Mouse (Mus musculus) spleen, postnatal 4 days (tissue): Measurements from ENCODE around the gene Aspscr1.

Experiments used
- DNase-seq, 2 experiments: peaks; one replicate each; pipeline ENCODE4 v3.0.0; 2022; ENCODE audit warnings: low spot score in 2 of 2

The Aspscr1 gene

GRCm38 (mm10) chr11:120683536-120683935, 10.8 kb downstream of the Aspscr1 start:
- no peak for DNase-seq

DNA sequence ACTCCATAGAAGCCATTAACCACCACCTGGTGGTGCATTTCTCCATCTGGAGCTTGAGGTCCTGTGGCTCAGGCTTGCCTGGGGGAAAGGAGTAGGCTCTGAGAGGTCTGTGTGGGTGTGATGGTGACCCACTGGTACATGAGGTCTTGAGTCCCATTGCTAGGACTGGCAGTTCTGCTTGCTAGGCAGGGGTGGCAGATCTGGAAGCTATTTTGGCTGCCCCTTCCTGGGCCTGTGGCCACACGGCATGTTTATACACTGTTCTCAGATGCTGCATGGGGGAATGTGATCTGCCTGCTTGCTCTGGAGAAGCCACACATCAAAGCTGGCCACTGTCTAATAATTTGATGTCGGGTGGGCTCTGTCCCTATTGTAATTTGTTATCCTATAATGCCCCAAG, 11.3 kb downstream of the Aspscr1 start:
- no peak for DNase-seq

DNA sequence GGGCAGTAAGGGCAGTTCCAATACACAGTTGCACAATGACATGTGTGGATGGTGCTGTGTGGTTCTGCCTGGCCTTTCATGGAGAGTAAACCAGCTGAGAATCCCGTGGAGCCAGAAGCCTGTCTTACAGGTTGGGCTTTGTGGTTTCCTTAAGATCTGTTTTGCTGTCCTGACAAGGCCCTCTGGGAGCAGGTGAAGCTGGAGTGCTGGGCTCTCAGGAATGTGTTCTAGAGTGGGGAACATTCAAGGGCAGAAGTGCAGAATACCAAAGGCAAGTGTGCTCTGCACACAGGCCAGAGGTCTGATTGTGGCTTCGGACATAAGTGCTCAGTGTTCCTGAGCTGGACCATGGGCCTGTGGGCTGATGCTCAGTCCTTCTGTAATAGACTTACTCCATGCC, 11.9 kb downstream of the Aspscr1 start:
- no peak for DNase-seq

GRCm38 (mm10) chr11:120686650-120687272, 14.0 kb downstream of the Aspscr1 start:
- no peak for DNase-seq

DNA sequence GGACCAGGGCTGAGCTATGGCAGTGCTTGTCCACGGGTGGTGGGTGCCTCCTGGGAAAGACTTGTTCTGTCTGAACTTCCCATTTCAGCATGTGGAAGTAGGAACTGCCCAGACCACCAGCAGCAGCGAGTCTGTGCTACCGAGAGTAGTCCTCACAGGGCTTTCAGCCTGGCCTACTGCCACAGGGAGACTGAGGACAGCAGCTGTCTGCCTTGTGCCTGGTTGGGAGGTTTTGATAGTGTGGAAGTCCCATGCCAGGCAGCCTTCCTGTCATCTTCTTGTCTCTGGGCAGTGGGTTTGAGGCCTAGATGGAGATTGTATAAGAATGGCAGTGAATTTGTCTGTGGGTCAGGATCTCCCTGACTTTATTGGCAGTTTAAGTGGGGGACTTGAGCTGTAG, 16.6 kb downstream of the Aspscr1 start:
- no peak for DNase-seq

GRCm38 (mm10) chr11:120692471-120693011, 19.8 kb downstream of the Aspscr1 start:
- DNase-seq, result no peak

- DNase-seq, result no peak
Observed at GRCm38 (mm10) chr11:120693461-120693860, 20.7 kb downstream of the Aspscr1 start.

DNA sequence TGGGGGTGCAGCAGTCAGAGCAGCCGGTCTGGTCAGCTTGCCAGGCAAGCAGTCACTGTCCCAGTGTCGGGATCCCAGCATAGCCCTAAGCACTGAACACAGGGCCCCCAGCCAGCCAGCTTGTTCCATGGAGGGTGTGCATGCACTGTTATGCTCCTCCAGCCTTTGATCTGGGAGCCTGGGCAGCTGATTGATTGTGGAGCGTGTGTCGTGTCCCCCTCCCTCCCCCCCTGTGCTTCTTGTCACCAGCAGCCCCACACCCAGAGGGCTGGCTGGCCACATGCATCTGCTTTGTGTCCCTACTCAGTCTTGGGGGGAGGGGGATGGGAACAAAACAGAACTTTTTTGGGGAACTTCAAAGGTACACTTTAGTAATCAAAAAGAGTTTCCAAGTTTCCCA, 22.4 kb downstream of the Aspscr1 start:
- no peak for DNase-seq

GRCm38 (mm10) chr11:120695641-120696040, 22.9 kb downstream of the Aspscr1 start:
- DNase-seq, result no peak

DNA sequence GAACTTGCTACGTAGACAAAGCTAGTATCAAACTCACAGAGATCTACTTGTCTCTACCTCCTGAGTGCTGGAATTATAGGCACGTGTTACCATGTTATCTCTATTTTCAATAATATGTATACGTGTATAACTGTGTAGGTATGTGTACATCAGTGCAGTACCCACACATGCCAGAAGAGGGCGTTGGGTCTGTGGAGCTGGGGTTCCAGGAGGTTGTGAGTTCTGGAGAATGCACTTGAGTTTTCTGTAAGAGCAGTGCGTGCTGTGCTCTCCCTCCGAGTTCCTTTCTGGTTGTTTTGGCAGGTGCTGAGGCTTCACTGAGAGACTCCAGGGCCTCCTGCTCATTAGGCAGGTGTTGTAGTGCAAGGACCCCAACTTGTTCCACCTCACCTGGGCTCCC, 23.8 kb downstream of the Aspscr1 start:
- no peak for DNase-seq

- no peak for DNase-seq
Observed at GRCm38 (mm10) chr11:120697741-120698140, 25.0 kb downstream of the Aspscr1 start.

GRCm38 (mm10) chr11:120703696-120704454, 31.1 kb downstream of the Aspscr1 start:
- no peak for DNase-seq

DNA sequence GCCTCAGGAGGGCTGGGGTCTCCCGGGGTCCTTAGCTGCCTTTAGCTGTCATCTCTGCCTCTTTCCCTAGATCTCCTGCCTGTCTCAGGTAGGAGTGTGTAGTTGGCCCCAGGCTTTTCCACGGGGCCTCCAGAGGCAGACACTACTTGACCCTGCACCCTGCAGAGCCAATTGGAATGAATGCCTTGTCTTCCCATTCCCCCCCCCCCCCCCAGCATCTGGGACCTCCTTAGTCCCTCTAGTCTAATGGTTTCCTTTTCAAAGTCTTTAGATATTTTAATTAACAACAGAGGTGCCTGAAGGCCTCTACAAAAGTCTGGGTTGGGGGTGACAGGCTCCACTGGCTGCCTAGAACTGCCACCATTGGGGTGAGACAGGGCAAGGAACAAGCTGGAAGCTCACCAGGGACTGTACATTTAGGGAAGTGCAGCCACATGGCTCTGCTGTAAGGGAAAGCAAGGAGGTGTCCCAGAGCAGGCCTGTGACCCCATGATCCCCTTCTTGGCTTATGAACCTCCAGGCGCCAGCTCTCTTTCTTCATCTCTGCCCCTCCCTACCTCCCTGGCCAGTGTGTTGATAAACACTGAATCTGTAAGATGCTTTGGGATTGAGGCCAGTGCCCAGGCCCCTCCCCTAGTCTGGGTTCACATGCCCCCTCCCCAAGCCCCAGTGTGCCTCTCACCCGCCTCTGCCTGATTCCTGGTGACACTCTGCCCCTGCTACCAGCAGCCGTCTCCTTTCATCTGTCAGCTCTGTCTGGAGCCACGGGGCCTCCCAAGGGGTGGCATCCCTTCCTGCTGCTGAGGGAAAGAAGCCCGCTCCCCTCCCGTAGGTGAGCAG, 31.9 kb downstream of the Aspscr1 start:
- no peak for DNase-seq

DNA sequence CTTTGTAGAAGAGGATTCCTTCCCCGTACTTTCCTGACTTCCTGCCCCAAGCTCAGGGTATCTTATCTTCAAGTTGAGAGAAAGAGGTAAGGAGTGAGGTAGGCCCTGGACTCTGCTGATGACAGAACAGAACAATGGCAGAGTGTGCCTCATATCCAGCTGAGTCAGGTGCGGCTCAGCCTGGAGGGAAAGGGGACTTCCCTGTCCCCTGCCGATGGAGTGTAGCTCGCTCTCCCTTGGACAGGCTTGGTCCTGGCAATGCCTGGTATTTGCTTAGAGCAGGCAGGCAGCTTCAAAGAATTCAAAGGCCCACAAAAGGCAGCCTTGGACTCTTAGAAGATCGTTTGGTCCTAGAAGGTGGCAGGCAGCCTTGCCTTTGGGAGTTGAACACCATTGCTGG, 33.3 kb downstream of the Aspscr1 start:
- DNase-seq, result no peak

- DNase-seq, result no peak
Observed at GRCm38 (mm10) chr11:120707225-120707624, 34.5 kb downstream of the Aspscr1 start.

DNA sequence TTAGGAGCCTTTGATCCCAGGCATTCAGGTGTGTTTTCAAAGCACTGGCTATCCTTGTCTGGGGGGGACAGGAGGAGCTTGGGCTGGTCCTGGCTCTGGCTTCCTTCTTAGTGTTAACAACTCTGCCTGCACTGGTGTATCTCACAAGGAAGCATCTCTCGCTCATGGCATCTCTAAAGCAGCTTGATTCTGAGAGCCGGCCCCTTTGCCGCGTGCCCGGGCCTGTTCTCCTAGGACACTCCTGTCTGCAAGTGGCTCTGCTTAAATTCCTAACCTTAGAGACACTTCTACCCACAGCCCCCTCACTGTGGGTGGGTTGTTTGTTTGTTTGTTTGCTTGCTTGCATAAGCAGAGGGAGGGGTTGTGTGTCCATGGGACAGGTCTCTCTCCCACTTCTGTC, 35.2 kb downstream of the Aspscr1 start:
- DNase-seq, result no peak

DNA sequence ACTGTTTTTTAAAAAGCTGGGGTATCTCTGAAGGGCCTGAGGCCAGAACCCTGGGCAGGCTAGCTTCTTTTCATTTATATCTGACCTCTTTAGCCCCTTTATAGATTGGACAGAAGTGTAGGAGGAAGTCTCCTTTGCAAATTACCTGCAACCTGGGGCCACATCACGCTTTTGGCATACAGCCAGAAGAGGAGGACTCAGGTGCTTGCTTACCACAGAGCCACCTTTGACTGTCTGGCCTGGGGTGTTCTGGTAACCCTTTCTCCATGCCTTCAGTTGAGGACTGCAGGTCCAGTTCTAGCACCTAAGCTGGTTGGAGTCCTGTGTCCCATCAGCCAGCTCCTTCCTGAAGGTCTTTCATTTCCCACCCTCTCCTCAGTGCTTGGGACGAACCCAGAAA, 36.8 kb downstream of the Aspscr1 start:
- no peak for DNase-seq

- no peak for DNase-seq
Observed at GRCm38 (mm10) chr11:120710672-120711071, 37.9 kb downstream of the Aspscr1 start.

DNA sequence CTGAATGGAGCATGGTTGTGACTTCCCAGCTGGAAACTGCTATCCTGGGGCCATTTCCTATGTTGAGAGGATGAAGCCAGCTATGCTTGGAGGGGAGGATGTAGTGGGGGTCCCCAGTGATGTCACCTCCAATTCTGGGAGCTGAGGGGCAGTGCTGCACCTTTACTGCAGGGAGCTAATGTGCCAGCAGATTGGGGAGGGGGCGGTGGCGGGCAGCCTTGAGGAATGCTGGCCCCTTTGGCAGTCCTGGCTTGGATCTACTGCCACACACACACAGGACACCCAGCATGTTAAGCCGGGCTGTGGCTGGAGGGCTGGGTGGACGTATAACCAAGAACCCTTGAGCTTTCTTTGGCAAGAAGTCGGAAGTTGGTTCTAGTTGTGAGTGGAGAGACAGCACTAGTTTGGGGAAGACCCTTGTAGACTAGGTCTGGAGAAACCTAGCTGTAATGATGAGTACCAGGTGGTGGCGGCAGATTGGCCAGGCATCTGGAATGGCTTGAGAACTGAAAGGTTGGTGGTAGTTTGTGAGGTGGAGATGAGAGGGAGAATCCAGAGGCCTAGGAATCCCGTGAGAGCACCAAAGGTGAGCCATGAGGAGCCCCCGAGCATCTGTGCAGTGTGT, 39.3 kb downstream of the Aspscr1 start:
- no peak for DNase-seq

- peak; percentile 58 to 86 for DNase-seq
Observed at GRCm38 (mm10) chr11:120712771-120713568, 40.2 kb downstream of the Aspscr1 start.
